Mouse (Mus musculus): ENCODE measurements at regions not wholly inside any gene's neighbourhood (a gene's known extent, or its start where the extent isn't known, plus 50 kb on each side); places are given as distances from the start of the nearest gene placed in this dataset.

DNA sequence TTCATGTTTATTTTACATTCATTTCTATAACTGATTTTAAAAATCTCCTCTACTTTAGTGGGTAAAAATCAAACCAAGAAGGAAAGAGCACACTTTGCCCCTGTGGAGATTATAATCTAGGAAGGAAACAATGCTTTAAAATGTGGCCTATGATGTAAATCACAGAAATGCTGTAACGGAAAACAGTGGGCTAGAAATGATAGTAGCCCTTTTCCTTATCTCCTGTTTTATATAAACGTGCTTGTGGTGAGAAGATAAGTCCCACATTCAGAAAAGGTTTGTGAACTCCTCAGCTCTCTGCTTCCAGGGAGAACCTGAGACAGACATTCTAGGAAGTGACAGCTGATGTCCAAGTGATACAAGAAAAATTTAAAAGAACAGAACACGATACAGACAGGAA lies 159.3 kb upstream of the Sesn3 start:
- no peak for DNase-seq (ENCODE audit: low spot score)
- 89% methylated on average over 3 of the region's 3 CpGs for WGBS
- Histone ChIP-seq H3K36me3 (replicated peaks; ENCODE audit: control insufficient read depth, insufficient read depth) (no peaks in the 10 kb centered on the region), H3K9ac (no peak overlapping the region), H3K4me2 (replicated peaks) (no peak overlapping the region), H3K27ac (no peak overlapping the region), H3K4me1 (replicated peaks; ENCODE audit: control insufficient read depth, insufficient read depth, low read length) (no peaks in the 10 kb centered on the region), H3K9me3 (ENCODE audit: control insufficient read depth, low read length) (no peaks in the 10 kb centered on the region), H3K27me3 (ENCODE audit: control insufficient read depth, insufficient read depth, low read length) (no peaks in the 10 kb centered on the region), H3K4me3 (replicated peaks; ENCODE audit: low read length) (no peak overlapping the region)
- no peak for ATAC-seq (ENCODE audit: low FRiP score)

DNA sequence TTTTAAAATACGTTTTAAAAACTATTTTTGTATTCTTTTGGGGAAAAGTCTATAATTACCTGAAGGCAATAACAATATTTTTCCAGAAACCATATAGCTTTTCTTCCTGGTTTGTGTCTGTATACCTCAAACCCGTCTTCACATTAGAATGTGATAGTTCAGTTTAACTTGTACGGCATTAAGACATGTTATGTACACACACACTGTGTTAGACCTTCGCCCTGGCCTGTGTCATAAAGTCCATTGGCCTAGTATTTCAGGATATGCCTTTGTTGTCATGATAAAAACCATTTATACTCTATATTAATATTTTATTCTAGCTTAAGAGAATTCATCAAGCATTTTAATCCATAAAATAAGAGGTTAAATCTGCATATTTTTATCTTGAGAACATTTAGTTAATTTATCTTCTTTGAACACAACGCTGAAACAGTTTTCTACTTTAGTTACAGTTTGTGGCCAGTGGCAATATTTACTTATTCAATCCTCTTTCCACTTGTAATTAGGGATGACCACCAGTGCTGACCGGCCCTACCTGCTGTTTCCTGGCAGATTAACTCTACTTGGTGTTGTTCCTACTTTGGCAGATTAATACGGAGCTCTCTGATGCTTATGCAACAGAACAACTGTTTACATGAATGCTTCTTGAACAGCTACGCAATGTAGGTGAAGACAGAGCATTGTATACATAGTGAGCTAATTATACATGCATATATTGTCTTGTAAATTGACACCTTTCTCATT lies 158.6 kb upstream of the Sesn3 start:
- DNase-seq (ENCODE audit: low spot score), result no peak
- WGBS, result 84% methylated on average over 8 of the region's 8 CpGs
- no peaks in the 10 kb centered on the region for H3K27me3 ChIP-seq (ENCODE audit: control insufficient read depth, insufficient read depth, low read length)
- H3K9me3 ChIP-seq (ENCODE audit: control insufficient read depth, low read length), result no peaks in the 10 kb centered on the region
- no peaks in the 10 kb centered on the region for H3K36me3 ChIP-seq (replicated peaks; ENCODE audit: control insufficient read depth, insufficient read depth)
- no peak overlapping the region for H3K4me2 ChIP-seq (replicated peaks)
- H3K27ac ChIP-seq, result no peak overlapping the region
- no peak overlapping the region for H3K9ac ChIP-seq
- ATAC-seq (ENCODE audit: low FRiP score), result no peak
- no peaks in the 10 kb centered on the region for H3K4me1 ChIP-seq (replicated peaks; ENCODE audit: control insufficient read depth, insufficient read depth, low read length)
- H3K4me3 ChIP-seq (replicated peaks; ENCODE audit: low read length), result no peak overlapping the region

DNA sequence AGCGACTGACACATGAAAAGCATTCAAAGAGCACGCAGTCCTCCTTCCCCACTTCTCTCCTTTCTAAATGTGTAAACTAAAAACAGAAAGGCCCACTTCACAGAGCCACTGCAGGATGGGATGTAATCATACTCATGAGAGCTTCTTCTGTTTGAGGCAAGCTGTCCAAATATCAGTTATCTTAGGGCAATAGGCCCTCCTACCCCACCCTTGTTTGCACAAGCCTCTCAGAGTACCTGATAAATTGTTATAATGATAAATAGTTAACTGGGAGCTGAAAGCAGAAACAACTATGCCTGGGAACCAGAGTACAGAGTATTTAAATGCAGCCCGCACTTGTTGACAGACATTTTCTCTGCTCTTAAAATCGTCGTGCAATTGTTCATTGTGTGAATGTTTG lies 141.5 kb upstream of the Sesn3 start:
- Histone ChIP-seq H3K4me3 (replicated peaks; ENCODE audit: low read length) (no peak overlapping the region), H3K4me1 (replicated peaks; ENCODE audit: control insufficient read depth, insufficient read depth, low read length) (no peaks in the 10 kb centered on the region), H3K9me3 (ENCODE audit: control insufficient read depth, low read length) (0 out of 2 replicates have a peak, but pooled peaks cover 3% of the 10 kb centered on the region), H3K4me2 (replicated peaks) (no peak overlapping the region), H3K27ac (no peak overlapping the region), H3K9ac (no peak overlapping the region), H3K36me3 (replicated peaks; ENCODE audit: control insufficient read depth, insufficient read depth) (no peaks in the 10 kb centered on the region), H3K27me3 (ENCODE audit: control insufficient read depth, insufficient read depth, low read length) (no peaks in the 10 kb centered on the region)
- ATAC-seq (ENCODE audit: low FRiP score) (no peak), DNase-seq (ENCODE audit: low spot score) (no peak)
- 84% methylated on average over 5 of the region's 5 CpGs for WGBS

DNA sequence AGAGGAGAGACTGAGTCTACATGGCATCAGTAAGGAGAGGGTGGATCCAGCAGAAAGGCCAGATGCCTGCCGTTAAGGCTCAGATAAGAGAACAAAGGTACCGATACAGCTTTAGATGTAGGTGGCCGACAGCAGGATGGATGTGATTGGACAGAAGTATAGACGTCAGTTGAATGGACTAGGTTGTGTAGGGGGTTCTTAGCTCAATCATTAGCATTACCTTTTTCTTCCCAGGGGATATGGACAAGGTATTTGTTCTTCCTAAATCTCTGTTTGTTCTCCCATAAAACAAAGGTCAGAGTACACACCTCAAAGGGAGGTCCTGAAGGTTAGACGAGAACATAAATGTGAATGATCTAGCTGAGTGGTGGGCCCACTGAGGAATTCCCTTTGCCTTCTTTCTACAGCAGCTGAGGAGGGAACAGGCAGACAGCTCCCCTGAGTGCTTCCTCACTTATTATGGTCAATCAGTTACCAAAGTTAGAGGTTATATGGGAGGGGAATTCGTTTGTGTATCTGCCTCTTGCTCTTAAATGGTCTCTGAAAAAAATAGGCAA lies 139.9 kb upstream of the Sesn3 start:
- no peaks in the 10 kb centered on the region for H3K36me3 ChIP-seq (replicated peaks; ENCODE audit: control insufficient read depth, insufficient read depth)
- H3K27ac ChIP-seq, result no peak overlapping the region
- H3K9ac ChIP-seq, result no peak overlapping the region
- 0 out of 2 replicates have a peak, but pooled peaks cover 3% of the 10 kb centered on the region for H3K9me3 ChIP-seq (ENCODE audit: control insufficient read depth, low read length)
- ATAC-seq (ENCODE audit: low FRiP score) (no peak), DNase-seq (ENCODE audit: low spot score) (no peak)
- H3K4me3 ChIP-seq (replicated peaks; ENCODE audit: low read length), result no peak overlapping the region
- no peak overlapping the region for H3K4me2 ChIP-seq (replicated peaks)
- H3K4me1 ChIP-seq (replicated peaks; ENCODE audit: control insufficient read depth, insufficient read depth, low read length), result no peaks in the 10 kb centered on the region
- WGBS, result 78% methylated on average over 6 of the region's 6 CpGs
- H3K27me3 ChIP-seq (ENCODE audit: control insufficient read depth, insufficient read depth, low read length), result no peaks in the 10 kb centered on the region

DNA sequence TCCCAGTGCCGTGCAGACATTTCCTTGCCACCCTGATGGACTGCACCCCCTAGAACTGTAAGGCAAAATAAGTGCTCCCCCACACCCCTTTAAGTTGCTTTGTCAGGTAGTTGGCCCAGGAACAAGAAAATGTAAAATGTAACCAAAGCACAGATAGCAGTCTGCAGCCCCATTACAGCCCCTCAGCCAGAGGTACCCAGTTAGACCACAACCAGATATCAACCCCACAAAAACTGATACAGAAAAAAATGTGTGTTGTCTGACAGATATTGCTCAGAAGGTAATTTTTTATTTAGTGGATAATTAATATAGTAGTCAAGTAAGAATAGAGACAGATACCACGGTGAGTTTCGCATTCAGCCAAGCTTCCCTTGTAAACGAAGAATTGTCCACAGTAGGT lies 133.5 kb upstream of the Sesn3 start:
- no peak overlapping the region for H3K9ac ChIP-seq
- H3K4me2 ChIP-seq (replicated peaks), result no peak overlapping the region
- DNase-seq (ENCODE audit: low spot score), result no peak
- WGBS, result 93% methylated on average over 4 of the region's 4 CpGs
- no peaks in the 10 kb centered on the region for H3K9me3 ChIP-seq (ENCODE audit: control insufficient read depth, low read length)
- H3K36me3 ChIP-seq (replicated peaks; ENCODE audit: control insufficient read depth, insufficient read depth), result no peaks in the 10 kb centered on the region
- ATAC-seq (ENCODE audit: low FRiP score), result no peak
- no peaks in the 10 kb centered on the region for H3K27me3 ChIP-seq (ENCODE audit: control insufficient read depth, insufficient read depth, low read length)
- H3K4me3 ChIP-seq (replicated peaks; ENCODE audit: low read length), result no peak overlapping the region
- no peak overlapping the region for H3K27ac ChIP-seq
- no peaks in the 10 kb centered on the region for H3K4me1 ChIP-seq (replicated peaks; ENCODE audit: control insufficient read depth, insufficient read depth, low read length)

DNA sequence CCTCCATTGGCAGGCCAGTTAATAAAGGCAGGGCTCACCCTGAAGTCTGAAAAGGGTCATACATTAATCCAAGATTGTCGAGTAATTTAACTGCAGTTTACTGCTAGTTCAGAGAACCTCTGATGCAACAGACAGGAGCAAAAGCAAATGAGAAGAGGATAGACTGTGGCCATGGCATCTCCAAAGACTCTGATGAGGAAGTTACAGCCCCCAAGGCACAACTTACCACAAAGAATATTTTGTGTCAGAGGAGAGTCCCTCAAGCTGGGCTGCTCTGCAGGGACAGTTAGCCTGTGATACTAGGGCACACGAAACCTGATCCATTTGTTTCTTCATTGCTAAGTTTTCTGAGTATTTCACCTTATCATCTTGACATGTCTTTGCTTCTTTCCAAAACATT lies 130.9 kb upstream of the Sesn3 start:
- Histone ChIP-seq H3K4me2 (replicated peaks) (no peak overlapping the region), H3K27me3 (ENCODE audit: control insufficient read depth, insufficient read depth, low read length) (no peaks in the 10 kb centered on the region), H3K36me3 (replicated peaks; ENCODE audit: control insufficient read depth, insufficient read depth) (no peaks in the 10 kb centered on the region), H3K9me3 (ENCODE audit: control insufficient read depth, low read length) (no peaks in the 10 kb centered on the region), H3K4me3 (replicated peaks; ENCODE audit: low read length) (no peak overlapping the region), H3K27ac (no peak overlapping the region), H3K4me1 (replicated peaks; ENCODE audit: control insufficient read depth, insufficient read depth, low read length) (no peaks in the 10 kb centered on the region), H3K9ac (no peak overlapping the region)
- WGBS, result 56% methylated on average over 2 of the region's 2 CpGs
- DNase-seq (ENCODE audit: low spot score) (no peak), ATAC-seq (ENCODE audit: low FRiP score) (no peak)

DNA sequence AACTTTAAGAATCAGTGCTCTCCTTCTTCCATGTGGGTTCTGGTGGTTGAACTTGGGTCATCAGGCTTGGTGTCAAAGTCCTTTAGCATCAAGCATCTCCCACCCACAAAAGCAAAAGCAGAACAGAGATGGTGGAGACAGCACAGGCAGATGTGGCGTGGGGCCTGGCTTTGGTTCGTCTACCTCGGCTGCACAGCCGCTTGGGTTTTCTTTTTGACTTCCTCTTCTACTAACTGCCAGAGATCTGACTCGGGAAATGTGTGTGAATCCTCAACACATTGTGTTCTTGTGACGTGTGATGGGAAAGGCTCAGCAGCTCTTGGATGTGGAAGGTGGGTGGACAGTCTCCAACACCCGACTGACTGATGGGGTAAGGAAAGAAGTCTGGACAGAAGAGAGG lies 127.8 kb upstream of the Sesn3 start:
- H3K4me3 ChIP-seq (replicated peaks; ENCODE audit: low read length), result no peak overlapping the region
- H3K27ac ChIP-seq, result no peak overlapping the region
- no peaks in the 10 kb centered on the region for H3K36me3 ChIP-seq (replicated peaks; ENCODE audit: control insufficient read depth, insufficient read depth)
- DNase-seq (ENCODE audit: low spot score), result no peak
- H3K9ac ChIP-seq, result no peak overlapping the region
- no peaks in the 10 kb centered on the region for H3K9me3 ChIP-seq (ENCODE audit: control insufficient read depth, low read length)
- H3K4me2 ChIP-seq (replicated peaks), result no peak overlapping the region
- H3K4me1 ChIP-seq (replicated peaks; ENCODE audit: control insufficient read depth, insufficient read depth, low read length), result no peaks in the 10 kb centered on the region
- 88% methylated on average over 7 of the region's 7 CpGs for WGBS
- no peaks in the 10 kb centered on the region for H3K27me3 ChIP-seq (ENCODE audit: control insufficient read depth, insufficient read depth, low read length)
- no peak for ATAC-seq (ENCODE audit: low FRiP score)

DNA sequence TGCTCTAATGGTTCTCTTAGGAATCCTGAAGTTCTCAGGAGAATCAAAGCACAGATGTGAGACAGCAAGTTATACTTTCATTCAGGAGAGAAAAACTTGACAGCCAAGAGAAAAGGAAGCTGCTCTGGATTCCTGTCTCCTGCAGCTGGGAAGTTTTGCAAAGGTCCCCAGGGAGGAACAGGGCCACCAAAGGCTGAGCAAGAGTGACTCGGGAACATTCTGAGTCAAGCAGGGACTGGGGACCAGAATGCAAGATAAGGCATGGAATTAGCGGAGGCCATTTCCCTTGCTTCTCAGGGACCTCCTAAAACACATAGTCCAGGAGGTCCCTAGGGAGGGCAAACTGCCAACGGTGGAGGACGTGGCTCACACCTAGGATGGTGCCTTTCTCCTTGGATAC lies 127.1 kb upstream of the Sesn3 start:
- Histone ChIP-seq H3K36me3 (replicated peaks; ENCODE audit: control insufficient read depth, insufficient read depth) (no peaks in the 10 kb centered on the region), H3K9ac (no peak overlapping the region), H3K4me1 (replicated peaks; ENCODE audit: control insufficient read depth, insufficient read depth, low read length) (no peaks in the 10 kb centered on the region), H3K4me2 (replicated peaks) (no peak overlapping the region), H3K27me3 (ENCODE audit: control insufficient read depth, insufficient read depth, low read length) (no peaks in the 10 kb centered on the region), H3K9me3 (ENCODE audit: control insufficient read depth, low read length) (no peaks in the 10 kb centered on the region), H3K4me3 (replicated peaks; ENCODE audit: low read length) (no peak overlapping the region), H3K27ac (no peak overlapping the region)
- ATAC-seq (ENCODE audit: low FRiP score) (no peak), DNase-seq (ENCODE audit: low spot score) (no peak)
- WGBS, result 71% methylated on average over 4 of the region's 4 CpGs

DNA sequence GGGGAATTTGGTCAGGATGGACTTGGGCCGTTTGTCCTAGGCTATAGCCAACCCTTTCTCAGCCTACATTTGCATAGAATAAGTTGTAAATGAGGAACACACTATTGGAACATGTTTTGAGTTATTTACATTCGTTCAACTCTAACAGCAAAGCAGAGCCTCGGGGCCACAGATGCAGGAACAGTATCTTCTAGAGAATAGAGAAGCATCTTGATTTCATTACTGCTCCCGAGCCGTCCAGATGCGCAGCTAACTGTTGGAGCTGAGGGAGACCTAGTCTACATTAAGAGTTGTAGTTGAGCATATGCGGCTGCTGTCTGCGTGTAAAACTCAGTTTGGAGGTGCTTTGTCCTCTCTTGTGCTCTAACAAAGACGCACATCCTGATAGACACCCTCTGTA lies 124.6 kb upstream of the Sesn3 start:
- no peaks in the 10 kb centered on the region for H3K27me3 ChIP-seq (ENCODE audit: control insufficient read depth, insufficient read depth, low read length)
- H3K4me3 ChIP-seq (replicated peaks; ENCODE audit: low read length), result no peak overlapping the region
- no peak for ATAC-seq (ENCODE audit: low FRiP score)
- DNase-seq (ENCODE audit: low spot score), result no peak
- whole genome bisulfite sequencing, result 86% methylated on average over 9 of the region's 9 CpGs
- H3K4me1 ChIP-seq (replicated peaks; ENCODE audit: control insufficient read depth, insufficient read depth, low read length), result no peaks in the 10 kb centered on the region
- no peaks in the 10 kb centered on the region for H3K36me3 ChIP-seq (replicated peaks; ENCODE audit: control insufficient read depth, insufficient read depth)
- no peaks in the 10 kb centered on the region for H3K9me3 ChIP-seq (ENCODE audit: control insufficient read depth, low read length)
- no peak overlapping the region for H3K27ac ChIP-seq
- H3K9ac ChIP-seq, result no peak overlapping the region
- H3K4me2 ChIP-seq (replicated peaks), result no peak overlapping the region

DNA sequence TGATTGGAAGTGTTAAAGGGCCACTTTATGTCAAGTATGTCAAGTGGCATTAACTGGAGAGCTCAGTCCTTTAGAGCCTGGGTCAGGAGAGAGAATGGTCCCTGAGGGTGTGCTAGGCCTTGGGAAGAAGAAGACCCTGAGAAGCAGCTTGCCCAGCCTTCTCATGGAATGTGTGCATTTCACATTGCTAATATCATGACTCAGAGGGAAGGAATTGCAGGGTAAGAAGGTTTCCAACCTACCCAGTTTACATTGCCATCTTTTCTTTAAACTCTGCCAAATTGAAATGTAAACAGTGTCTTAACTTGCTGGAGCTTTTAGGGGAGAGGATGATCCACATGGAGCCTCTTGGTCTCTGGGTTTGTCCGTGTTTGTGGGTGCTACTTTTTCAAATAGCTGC lies 117.9 kb upstream of the Sesn3 start:
- Histone ChIP-seq H3K9ac (no peak overlapping the region), H3K9me3 (ENCODE audit: control insufficient read depth, low read length) (no peaks in the 10 kb centered on the region), H3K27ac (no peak overlapping the region), H3K27me3 (ENCODE audit: control insufficient read depth, insufficient read depth, low read length) (no peaks in the 10 kb centered on the region), H3K36me3 (replicated peaks; ENCODE audit: control insufficient read depth, insufficient read depth) (no peaks in the 10 kb centered on the region), H3K4me3 (replicated peaks; ENCODE audit: low read length) (no peak overlapping the region), H3K4me1 (replicated peaks; ENCODE audit: control insufficient read depth, insufficient read depth, low read length) (no peaks in the 10 kb centered on the region), H3K4me2 (replicated peaks) (no peak overlapping the region)
- WGBS, result 80% methylated on average over 1 of the region's 1 CpGs
- ATAC-seq (ENCODE audit: low FRiP score) (no peak), DNase-seq (ENCODE audit: low spot score) (no peak)

Measured in hindbrain, embryonic 14.5 days (tissue).